Mouse (Mus musculus) olfactory bulb, adult 2 months (tissue): ENCODE measurements at regions not wholly inside any gene's neighbourhood (a gene's known extent, or its start where the extent isn't known, plus 50 kb on each side); places are given as distances from the start of the nearest gene placed in this dataset.

Source experiments
- CTCF ChIP-seq: fragments of 200-500 bp; IDR thresholded peaks from 2 replicates; pipeline ENCODE4 v1.5.1; 2012; ENCODE audit warnings: low read depth, mild to moderate bottlenecking, low read length, moderate library complexity; ENCODE audit not compliant: insufficient read depth
- POLR2A ChIP-seq: fragments of 200-500 bp; IDR thresholded peaks from 2 replicates; pipeline ENCODE4 v1.6.1; 2012; ENCODE audit warnings: mild to moderate bottlenecking, low read depth, low read length, moderate library complexity; ENCODE audit not compliant: insufficient read depth

- TF ChIP-seq CTCF: no peak
- no peak for TF ChIP-seq POLR2A
These were observed 354.9 kb downstream of the Rprm start for GRCm38 (mm10) chr2:53730451-53730850.
